Mouse (Mus musculus) spleen, adult 18-20 months (tissue): ENCODE results near the gene Dolk.

Source experiments
- DNase-seq, 2 experiments: peaks; one replicate each; pipeline ENCODE4 v3.0.0; 2022; ENCODE audit warnings: mixed read lengths in 2 of 2

The Dolk gene

DNA sequence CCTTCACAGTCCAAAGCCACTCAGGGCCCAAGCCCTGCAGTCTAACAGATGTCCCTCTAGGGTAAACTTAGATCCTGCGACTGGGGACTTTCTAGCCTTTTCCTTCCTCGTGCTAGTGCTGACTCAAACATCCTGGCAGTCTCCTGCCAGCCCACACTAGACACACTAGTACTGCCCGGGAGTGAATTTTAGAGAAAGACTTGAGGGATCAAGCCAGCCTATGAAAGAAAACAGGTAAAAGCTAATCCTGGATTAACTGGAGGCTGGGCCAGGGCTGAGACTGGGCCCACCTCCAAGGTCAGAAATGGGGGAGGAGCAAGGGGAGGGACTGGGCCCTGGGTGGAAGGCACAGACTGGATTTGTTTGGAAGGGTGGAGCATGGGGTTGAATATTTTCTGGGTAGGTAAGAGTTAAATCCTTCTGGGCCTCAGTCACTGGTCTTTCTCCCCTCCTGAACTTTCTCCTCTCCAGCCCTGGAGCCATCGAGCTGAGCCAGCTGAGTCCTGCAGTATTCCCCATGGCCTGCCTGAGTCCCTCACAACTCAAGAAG is 19.7 kb downstream of the Dolk start:
- no peak for DNase-seq

DNA sequence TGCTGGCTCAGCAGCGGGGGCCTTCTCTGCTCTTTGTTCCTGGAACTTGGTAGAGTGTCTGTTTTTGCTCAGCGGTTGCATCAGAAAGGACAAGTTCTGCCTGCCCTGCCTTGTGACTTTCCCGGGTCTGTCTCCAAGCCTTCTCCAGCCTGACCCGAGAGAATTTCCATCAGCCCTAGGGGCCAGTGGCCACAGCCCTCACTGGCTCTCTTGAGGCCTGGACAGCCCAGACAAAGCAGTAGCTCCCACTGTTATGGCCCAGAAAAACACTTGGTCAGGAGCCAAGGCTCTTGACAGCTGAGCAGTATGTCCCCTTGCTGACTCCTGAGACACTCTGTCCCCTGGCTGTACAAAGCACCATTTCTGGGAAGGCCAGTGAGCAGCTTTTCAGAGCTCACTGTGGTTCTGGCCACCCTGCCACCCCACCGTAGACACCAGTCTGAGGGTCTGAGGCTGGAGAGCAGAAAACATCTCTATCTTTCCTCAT is 20.3 kb downstream of the Dolk start, which contains the start of gene Phyhd1:
TSS of gene Phyhd1 (plus strand) at position 437 of the 487 bp plus-strand sequence.
- DNase-seq = no peak

DNA sequence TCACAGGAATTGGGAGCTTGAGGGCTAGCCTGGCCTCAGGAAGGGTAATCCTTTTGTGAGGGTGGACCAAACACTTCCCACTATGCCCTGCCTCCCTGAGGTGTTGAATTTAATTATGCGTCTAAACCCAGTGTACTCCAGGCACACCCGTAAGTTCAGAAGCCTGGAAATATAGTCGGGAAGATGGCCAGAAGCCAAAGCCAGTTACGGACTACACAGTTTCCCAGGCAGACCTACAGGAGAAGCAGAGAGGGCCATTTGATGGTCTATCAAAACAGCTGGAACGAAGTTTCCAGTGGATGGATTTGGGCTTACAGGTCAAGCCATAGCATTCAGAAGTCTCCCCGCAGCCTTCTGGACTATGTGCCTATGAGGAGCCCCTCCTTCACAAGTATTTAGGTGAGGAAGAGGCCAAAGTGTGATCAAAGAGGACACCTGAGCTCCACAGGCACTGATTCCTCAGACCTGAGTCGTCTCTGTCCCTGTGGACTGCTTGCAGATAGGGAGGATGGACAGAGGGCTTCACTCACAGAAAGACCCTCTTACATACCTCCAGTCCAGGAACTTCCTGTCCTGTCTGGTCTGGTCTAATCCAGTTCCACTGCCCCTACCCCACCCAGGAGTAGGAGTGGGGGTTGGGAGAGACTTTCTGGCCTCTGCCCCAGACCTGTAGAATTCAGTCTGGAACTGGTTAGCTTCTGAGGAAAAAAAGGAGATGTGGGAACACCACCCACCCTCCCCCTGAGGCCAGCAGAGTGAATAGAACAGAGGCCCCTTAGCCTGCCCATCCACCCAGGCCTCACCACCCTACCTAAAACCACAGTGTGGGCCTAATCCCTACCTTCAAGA is 21.2 kb downstream of the Dolk start:
- no peak for DNase-seq

DNA sequence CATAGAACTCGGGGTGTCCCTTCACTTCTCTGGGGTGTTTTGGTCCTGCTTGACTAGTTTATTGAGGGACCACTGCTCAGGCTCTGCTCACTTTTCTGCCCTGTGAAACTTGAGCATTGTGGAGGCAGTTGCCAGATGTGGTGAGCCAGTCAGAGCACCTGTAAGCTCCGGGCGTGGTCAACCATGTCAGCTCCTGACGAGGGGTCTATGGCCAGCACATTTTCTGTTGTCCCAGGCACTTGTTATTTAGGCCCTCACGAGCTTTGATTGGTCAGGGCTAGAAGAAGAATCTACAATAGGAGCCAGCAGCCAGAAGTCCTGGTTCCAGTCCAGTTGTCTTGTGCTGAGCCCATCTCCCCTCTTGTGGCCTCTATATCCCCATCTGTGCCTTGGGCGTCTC is 22.3 kb downstream of the Dolk start:
- DNase-seq = no peak

DNA sequence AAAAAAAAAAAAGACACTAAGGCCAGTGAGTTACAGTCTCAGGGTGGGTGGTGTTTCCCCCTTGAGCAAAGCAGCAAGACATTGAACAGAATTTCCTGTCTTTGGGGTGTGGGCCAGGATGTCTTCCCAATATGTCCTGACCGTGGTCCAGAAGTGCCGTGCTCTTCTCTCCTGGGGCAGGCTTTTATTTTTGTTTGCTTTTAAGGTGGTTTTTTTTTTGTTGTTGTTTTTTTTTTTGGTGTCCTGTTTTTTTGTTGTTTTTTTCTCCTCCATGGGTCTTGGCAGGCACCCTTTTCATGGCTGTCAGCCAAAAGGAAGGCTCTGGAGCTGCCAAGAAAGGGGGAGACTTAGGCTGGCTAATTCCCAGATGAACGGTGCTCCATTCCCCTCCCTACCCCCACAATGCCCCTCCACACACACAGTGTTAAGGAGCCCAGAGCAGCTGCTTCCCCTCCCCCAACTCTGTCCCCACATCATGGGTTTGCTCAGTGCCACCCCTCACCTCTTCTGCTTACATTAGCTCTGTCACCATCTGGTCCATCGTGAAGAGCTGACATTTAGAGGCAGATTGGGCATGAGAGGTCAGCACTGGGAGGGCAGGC is 23.2 kb downstream of the Dolk start:
- DNase-seq = no peak

DNA sequence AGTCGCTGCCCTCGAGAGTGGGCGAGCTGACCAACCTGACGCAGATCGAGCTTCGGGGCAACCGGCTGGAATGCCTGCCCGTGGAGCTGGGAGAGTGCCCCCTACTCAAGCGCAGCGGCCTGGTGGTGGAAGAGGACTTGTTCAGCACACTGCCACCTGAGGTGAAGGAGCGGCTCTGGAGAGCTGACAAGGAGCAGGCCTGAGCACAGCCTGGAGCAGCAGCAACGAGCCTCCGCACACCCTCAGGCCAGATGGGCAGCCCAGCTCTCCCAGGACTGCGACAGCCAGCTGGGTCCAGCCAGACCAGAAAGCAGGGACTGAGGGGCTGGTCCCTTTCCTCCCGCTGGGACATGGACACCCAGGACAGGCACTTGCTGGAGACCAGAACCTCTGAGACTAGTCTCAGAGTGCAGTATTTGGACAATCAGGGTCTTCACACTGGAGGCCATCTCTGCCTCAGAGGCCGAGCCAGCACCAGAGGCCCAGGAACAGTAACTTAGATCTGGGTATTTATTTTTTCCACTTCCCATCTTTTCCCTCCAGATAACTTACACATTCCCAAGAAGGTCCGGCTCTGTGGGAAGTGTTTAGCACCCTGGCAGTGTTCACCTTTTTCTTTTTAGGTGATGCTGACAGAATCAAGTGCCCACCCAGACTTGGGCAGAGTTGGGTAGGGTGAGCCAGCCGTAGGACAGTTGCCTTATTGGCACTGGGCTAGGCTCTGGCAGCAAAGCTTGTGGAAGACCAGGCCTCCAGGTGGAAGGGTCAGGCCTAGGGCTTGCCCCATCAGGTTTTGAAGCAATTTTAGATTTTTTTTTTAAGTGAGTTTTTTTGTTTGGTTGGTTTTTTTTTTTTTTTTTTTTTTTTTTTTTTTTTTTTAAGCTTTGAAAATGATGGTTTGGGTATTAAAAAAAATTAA is 24.0 kb downstream of the Dolk start:
- DNase-seq = no peak

DNA sequence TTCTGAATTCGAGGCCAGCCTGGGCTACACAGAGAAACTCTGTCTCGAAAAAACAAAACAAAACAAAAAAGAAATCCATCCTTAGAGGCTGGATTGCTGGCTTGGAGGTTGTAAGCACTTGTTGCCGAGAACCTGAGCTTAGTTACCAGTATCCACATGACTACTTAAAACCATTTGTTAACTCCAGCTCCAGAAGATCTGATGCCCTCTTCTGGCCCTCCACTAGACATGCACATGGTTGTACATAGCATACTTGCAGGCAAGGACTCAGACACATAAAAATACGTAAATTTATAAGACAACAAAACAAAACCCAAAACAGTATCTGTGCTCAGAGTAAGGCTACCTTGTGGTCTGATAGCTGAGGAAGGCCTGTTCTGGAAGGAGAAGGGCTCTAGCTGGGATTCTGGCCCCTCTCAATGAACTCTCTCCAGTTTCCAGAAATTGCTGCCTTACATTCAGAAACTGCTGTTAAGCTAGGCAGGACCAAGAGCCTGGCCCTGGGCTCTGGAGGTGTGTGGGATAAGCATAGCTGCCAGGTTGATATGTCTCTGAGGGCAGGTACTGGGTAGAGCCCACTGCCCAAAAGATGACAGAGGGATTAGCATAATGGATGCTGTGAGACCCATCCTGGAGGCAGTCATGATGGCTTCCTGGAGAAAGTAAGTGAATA is 24.9 kb downstream of the Dolk start:
- DNase-seq = no peak

DNA sequence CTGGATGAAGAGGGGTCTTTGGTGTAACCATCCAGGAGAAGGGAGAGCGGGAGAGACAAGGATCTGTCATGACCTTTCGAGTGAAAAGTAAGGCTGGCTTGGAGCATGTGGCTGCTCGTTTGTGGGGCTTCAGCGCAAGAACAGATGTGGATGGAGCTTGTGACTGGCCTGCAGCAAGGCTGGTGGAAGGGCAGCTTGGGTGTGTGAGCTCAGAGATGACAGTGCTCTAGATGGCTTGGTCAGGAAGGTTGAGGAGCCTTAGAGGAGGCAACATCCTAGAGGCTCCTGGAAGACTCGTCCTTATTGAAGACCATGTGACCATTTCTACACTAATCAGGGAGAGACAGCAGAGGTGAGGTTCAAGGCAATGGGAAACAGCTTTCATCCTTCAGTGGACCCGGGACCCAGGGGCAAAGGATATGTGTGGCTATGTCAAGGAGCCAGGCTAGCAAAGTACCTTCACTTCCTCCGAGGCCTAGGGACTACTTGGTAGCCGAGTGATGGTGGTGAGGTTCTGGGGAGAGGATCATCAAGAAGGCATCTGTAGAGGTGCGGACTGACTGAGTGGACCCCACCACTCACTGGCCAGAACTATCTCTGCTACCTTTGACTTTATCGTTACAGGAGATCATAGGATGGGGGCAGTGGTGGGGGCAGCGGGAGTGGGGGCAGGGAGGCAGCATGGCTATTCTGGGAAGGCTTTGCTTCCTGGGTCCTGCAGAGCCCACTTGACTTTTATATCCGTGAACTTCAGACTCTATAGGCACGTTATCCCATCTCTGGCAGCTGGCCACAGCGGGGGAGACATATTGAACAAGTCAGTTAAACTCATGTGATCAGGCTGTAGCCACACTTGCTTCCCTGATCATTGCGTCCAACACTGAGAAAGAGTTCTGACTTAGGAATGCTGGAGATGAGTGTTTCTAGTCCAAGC is 26.7 kb downstream of the Dolk start:
- no peak for DNase-seq

DNA sequence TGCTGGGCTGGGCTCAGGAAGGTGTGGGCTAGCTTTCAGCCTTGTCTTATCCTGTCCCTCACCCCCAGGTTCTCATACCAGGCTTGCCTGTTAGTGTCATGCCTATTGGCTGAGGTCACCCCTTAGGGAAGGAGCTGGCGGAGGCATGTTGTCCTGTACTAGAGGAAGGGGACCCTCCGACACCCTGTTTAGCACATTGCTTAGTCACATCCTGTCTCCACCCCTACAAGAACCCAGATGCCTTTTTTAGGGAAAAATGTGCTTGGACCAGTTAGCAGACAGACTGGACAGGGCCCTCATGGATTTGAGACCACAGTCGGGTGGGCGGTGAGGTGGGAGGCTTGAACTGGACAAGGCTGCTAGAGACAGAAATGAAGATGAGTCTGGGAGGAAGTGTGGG is 27.5 kb downstream of the Dolk start:
- DNase-seq = no peak

DNA sequence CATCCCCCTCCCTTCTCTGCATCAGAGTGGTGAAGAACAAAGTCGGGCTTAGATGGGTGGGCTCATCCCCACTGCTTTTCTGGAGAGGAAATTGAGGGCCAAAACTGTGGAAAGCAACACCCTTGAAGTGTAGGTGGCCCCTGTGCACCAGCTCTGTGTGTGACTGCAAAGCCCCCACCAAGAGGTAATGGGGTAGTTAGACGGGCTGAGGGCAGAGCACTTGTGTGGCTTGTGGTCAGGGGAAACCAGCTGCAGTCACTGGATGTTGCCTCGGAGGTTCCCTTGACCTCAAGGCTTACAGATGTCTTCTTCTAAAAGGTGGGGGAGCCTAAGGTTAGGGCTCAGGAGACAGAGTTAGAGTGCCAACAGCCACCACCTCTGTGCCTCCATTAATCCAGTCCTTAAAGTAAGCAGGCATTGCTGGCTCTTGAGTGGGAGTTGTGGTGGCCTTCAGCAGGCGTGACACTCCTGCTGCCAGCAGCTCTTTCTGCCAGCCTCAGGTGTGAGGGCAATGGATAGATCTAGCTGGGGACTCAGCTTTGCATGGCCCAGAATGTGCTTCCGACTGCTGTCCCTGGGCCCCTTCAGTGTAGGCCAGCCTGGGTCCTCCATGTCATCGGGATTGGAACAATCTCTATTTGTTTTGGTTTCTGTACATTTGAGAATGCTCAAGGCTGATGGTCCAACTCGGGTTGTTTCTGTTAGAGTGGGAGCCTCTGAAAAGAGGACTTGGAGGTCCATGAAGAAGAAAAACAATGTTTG is 28.3 kb downstream of the Dolk start:
- no peak for DNase-seq

DNA sequence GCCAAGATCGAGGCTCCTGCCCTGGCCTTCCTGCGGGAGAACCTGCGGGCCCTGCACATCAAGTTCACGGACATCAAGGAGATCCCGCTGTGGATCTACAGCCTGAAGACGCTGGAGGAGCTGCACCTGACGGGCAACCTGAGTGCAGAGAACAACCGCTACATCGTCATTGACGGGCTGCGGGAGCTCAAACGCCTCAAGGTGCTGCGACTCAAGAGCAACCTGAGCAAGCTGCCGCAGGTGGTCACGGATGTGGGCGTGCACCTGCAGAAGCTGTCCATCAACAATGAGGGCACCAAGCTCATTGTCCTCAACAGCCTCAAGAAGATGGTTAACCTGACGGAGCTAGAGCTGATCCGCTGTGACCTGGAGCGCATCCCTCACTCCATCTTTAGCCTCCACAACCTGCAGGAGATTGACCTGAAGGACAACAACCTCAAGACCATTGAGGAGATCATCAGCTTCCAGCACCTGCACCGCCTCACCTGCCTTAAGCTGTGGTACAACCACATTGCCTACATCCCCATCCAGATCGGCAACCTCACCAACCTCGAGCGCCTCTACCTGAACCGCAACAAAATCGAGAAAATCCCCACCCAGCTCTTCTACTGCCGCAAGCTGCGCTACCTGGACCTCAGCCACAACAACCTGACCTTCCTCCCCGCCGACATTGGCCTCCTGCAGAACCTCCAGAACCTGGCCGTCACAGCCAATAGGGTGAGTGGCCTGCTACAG is 29.4 kb downstream of the Dolk start:
- DNase-seq = no peak

DNA sequence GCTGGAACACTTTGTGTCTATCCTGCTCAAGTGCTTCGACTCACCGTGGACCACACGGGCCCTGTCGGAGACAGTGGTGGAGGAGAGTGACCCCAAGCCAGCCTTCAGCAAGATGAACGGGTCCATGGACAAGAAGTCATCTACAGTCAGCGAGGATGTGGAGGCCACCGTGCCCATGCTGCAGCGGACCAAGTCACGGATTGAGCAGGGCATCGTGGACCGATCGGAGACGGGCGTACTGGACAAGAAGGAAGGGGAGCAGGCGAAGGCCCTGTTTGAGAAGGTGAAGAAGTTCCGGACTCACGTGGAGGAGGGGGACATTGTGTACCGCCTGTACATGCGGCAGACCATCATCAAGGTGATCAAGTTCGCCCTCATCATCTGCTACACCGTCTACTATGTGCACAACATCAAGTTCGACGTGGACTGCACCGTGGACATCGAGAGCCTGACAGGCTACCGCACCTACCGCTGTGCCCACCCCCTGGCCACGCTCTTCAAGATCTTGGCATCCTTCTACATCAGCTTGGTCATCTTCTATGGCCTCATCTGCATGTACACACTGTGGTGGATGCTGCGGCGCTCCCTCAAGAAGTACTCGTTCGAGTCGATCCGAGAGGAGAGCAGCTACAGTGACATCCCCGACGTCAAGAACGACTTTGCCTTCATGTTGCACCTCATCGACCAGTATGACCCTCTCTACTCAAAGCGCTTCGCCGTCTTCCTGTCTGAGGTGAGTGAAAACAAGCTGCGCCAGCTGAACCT is 30.3 kb downstream of the Dolk start:
- no peak for DNase-seq

DNA sequence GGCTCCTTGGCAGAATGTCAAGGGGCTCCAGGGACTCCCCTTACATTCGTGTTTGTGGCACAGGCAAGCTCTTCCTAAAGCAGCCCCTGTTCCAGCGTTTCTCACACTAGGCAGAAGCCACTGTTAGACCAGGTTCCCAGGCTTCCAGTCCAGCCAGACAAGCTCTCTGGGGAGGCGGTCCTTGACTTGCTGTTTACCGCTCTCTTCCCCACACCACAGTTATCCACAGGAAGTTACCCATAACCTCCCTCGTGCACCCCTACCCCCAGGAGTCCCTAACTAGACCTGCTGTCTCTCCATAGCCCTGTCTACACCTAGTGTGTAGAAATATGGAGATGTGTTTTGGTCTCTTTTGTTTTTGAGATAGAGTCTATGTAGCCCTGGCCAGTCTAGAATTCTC is 32.3 kb downstream of the Dolk start:
- no peak for DNase-seq

DNA sequence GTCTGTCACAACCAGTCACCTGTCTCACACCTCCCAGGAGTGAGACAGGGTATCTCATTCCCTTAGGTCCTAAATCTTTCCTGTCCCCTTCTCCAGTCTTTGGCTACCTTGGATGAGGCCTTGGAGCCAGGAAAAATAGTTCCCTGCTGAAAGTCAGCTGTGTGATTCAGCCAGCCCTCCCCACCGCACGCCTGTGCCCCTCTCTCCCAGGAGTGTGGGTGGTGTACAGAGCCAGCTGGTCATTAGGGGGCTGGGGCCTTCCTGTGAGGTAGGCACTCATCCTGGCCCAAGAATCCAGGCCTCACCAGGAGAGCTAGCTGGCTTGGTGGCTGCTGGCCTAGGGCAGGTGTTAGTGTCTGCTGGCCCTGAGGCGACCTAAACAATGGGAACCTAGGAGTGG is 33.6 kb downstream of the Dolk start:
- no peak for DNase-seq

DNA sequence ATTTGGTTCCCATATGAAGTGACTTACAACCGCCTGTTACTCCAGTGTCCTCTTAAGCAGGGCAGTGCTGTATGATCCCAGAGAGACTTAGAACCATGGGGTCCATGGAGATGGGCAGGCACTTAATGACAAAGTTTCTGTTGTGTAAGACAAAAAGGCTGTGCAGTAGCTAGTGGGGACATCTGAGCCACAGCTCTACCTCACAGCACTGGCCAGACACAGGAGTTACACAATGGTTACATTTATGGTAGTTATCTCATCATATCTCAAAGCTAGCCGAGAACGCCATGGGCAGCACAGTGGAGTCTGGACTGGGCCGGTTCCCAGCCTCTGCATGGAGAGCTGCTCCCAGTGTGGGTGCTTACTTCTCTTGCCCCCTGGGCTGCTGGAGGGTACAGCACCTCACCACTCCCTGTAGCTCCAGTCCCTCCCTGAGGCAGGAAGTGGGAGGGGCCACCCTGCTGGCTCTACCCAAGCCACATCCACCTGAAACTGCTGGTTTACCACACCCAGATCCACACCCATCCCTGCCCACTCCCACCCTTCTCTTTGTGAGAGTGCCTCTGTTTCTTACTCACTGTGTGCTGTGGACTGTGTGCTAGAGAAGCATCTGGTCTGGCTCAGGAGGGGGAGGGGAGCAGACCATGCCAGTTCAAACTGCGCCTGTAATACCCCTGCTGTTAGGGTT is 34.6 kb downstream of the Dolk start:
- peak; percentile 71 to 73 for DNase-seq

DNA sequence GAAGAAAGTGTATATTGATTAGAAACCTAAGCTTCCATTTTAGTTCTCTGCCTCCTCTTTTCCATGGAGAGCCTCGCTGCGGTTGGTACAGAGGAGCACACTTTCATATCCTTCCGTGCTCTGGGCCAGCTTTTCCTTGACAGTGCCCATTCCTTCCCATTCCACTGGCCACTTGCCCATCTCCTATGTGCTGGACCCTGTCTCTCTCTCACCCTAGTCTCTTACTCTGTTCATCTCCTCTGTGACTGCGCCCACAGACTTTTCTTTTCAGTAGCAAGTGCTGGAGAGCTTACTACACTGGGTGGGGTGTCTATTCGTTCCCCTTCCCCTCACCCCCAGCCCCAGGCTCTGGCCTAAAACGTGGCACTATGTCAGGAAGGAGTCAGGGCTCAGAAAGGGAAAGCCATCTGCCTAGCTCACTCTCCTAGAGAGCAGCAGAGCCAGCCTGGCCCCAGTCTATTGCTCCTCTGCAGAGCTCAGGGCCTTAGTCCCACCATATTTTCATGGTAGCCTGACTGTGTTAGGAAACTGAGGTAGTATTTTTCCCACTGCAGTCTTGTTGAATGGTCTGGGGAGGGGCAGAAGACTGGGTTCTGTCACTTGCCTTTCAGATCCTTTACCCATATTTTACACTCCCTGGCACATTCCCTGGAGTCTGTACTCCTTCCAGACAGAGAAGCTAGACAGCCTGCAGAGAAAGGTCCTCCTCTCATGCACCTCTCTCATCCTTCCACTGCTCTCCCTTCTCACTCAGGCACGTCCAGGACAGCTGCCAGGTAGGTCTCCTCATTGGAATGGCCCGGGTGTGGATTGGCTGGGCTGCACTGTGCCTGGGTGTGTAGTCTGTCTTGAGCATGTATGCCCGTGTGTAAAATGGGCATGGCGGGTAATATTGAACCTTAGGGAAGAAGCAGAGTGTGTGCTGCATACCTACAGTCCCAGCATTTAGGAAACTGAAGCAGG is 35.7 kb downstream of the Dolk start:
- no peak for DNase-seq

DNA sequence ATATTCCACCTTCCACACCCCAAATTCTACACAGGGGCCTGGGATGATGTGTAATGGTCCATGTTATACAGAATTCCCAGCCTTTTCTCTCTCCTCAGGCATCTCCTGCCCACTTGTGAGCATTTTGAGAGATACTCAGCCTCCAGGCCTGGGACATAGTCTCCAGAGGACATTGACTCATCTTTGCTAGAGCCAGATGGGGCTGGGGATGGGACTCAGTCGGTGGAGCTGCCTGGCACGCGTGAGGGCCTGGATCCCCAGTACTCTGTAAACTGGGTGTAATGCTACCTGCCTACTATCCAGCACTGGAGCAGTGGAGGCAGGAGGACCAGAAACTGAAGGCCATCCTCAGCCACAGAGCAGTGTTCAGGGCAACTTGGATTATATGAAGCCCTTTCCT is 37.0 kb downstream of the Dolk start:
- DNase-seq = no peak
